Mouse (Mus musculus): Measurements from ENCODE around the gene Scin. TPM values are rescaled to one million over a fixed set of nuclear protein-coding genes. Genes with fewer than 3 reads are reported as not detected.

Gene Scin
- polyA plus RNA-seq, 1 experiment from 2014 or later, result 0.43 TPM

GRCm38 (mm10) chr12:40104750-40105149 lies 29.3 kb downstream of the Scin start:
- Histone ChIP-seq H3K4me1 (no peaks in the 10 kb centered on the region), H3K36me3 (no peaks in the 10 kb centered on the region), H3K4me3 (no peak overlapping the region), H3K9me3 (replicated peaks) (no peaks in the 10 kb centered on the region), H3K4me2 (no peak overlapping the region), H3K27ac (no peak overlapping the region), H3K27me3 (replicated peaks) (no peaks in the 10 kb centered on the region), H3K9ac (no peak overlapping the region)
- WGBS (ENCODE audit: insufficient replicate concordance), result 15% methylated on average over 2 of the region's 2 CpGs
- ATAC-seq, result no peak

- Histone ChIP-seq H3K4me2 (no peak overlapping the region), H3K36me3 (no peaks in the 10 kb centered on the region), H3K4me1 (no peaks in the 10 kb centered on the region), H3K27me3 (replicated peaks) (no peaks in the 10 kb centered on the region), H3K9me3 (replicated peaks) (no peaks in the 10 kb centered on the region), H3K4me3 (no peak overlapping the region), H3K9ac (no peak overlapping the region), H3K27ac (no peak overlapping the region)
- 86% methylated on average over 2 of the region's 2 CpGs for WGBS (ENCODE audit: insufficient replicate concordance)
- no peak for ATAC-seq
These were observed 31.7 kb downstream of the Scin start for GRCm38 (mm10) chr12:40102359-40102758.

DNA sequence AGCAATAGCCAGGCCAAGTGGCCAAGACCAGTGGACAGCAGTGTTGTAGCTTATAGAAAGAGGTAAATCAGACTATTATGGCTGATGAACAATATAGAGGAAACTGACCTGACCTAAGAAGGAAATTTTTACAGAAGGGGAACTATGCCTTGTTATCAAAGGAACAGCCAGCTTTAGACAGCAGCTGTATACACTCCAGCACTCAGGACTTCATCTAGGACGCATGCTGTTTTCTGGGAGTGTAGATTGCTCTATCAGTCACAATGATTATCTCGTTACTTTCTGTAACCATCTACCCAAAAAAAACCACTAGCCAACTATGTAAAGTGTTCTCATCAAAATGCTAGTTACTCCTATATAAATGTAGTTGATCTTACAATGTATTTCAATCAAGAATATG lies 34.6 kb downstream of the Scin start:
- no peak overlapping the region for H3K9ac ChIP-seq
- 40% methylated on average over 2 of the region's 2 CpGs for WGBS (ENCODE audit: insufficient replicate concordance)
- ATAC-seq, result no peak

DNA sequence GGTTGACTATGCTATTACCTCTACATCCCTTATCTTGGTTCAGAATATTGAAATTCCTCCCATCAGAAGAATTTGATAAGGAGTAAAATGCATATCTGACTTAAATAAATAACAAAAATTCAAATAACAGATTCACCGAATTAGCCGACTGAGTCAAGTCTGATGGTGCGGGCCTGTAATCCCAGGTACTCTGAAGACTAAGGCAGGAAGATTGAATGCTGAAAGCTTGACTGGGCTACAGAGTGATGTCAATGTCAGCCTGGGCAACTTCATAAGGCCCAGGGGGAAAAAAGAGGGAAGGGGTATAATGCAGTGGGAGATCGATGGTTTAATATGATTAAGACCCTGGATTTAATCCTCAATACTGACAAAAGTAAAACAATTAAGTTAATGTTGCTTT lies 36.6 kb downstream of the Scin start:
- WGBS (ENCODE audit: insufficient replicate concordance), result 83% methylated on average over 4 of the region's 4 CpGs
- no peak overlapping the region for H3K4me3 ChIP-seq

More for the DNA sequence above, 34.6 kb downstream of the Scin start:
- Histone ChIP-seq H3K9me3 (replicated peaks) (no peaks in the 10 kb centered on the region), H3K27ac (no peak overlapping the region), H3K4me2 (no peak overlapping the region), H3K4me3 (no peak overlapping the region), H3K4me1 (no peaks in the 10 kb centered on the region), H3K27me3 (replicated peaks) (no peaks in the 10 kb centered on the region), H3K36me3 (no peaks in the 10 kb centered on the region)

DNA sequence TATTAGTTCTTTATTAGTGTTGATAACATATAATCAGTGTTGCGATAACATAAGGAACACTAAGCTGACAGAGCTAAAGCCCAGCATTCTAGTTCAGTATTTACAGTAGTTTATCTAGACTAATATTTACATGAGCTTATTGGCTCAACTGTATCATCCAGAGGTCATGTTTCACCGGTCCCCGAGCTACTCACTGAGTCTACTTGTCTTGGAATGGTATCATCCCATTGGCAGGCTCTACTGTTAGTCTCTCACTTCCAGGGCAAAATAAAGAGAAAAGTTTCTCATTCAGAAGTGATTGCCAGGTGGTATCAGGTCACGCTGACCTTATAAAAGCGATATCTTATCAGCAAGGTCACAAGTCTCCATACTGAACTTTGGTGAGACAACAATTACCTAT lies 37.0 kb downstream of the Scin start:
- no peak for ATAC-seq
- Histone ChIP-seq H3K36me3 (no peaks in the 10 kb centered on the region), H3K4me2 (no peak overlapping the region), H3K4me3 (no peak overlapping the region), H3K27me3 (replicated peaks) (no peaks in the 10 kb centered on the region), H3K9ac (no peak overlapping the region), H3K4me1 (no peaks in the 10 kb centered on the region), H3K27ac (no peak overlapping the region), H3K9me3 (replicated peaks) (no peaks in the 10 kb centered on the region)
- WGBS (ENCODE audit: insufficient replicate concordance), result 69% methylated on average over 5 of the region's 5 CpGs

More for the DNA sequence above, 36.6 kb downstream of the Scin start:
- Histone ChIP-seq H3K9ac (no peak overlapping the region), H3K4me2 (no peak overlapping the region), H3K27me3 (replicated peaks) (no peaks in the 10 kb centered on the region), H3K9me3 (replicated peaks) (no peaks in the 10 kb centered on the region), H3K27ac (no peak overlapping the region), H3K4me1 (no peaks in the 10 kb centered on the region), H3K36me3 (no peaks in the 10 kb centered on the region)
- no peak for ATAC-seq

GRCm38 (mm10) chr12:40096453-40096852 lies 37.6 kb downstream of the Scin start:
- no peak overlapping the region for H3K4me2 ChIP-seq
- no peak overlapping the region for H3K4me3 ChIP-seq
- H3K27me3 ChIP-seq (replicated peaks), result no peaks in the 10 kb centered on the region
- 63% methylated on average over 3 of the region's 3 CpGs for WGBS (ENCODE audit: insufficient replicate concordance)
- H3K9me3 ChIP-seq (replicated peaks), result no peaks in the 10 kb centered on the region
- no peak overlapping the region for H3K27ac ChIP-seq
- H3K9ac ChIP-seq, result no peak overlapping the region
- no peaks in the 10 kb centered on the region for H3K4me1 ChIP-seq
- no peaks in the 10 kb centered on the region for H3K36me3 ChIP-seq
- ATAC-seq, result no peak

GRCm38 (mm10) chr12:40090017-40090416 lies 44.0 kb downstream of the Scin start:
- H3K27me3 ChIP-seq (replicated peaks), result no peaks in the 10 kb centered on the region

DNA sequence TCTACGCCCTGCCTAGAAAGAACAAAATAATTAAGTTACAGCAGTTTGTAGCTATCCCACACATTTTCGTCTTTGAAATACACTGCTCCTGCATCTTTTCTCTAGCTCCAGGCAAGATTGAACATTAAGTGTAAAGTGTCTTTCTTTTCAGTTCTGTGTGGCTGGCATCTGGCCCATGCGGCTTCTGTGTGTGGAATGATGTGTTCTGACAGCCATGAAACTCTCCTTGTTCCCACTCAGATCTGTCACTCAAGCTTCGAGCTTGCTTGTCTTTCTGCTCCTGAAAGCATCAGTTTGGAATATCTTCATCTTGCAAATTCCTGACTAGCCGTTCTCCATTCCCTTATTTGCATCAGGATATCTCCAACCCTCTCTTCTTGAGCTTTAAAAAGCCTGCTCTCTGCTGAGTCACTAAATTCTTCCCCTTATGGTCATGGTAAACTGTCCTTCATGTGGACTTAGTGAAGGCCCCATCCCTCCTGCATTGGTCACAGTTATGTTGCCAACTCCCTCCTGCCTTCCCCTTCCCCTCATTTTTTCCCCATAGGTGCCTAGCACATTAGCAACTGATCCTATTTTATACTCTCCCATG lies 48.2 kb downstream of the Scin start:
- no peak overlapping the region for H3K4me3 ChIP-seq
- H3K27ac ChIP-seq, result no peak overlapping the region
- H3K27me3 ChIP-seq (replicated peaks), result no peaks in the 10 kb centered on the region
- no peaks in the 10 kb centered on the region for H3K4me1 ChIP-seq
- H3K9me3 ChIP-seq (replicated peaks), result no peaks in the 10 kb centered on the region
- H3K9ac ChIP-seq, result no peak overlapping the region
- H3K36me3 ChIP-seq, result no peaks in the 10 kb centered on the region
- no peak overlapping the region for H3K4me2 ChIP-seq
- no peak for ATAC-seq
- 62% methylated on average over 5 of the region's 5 CpGs for WGBS (ENCODE audit: insufficient replicate concordance)

More at GRCm38 (mm10) chr12:40090017-40090416, 44.0 kb downstream of the Scin start:
- no peak overlapping the region for H3K9ac ChIP-seq
- no peak overlapping the region for H3K4me2 ChIP-seq
- no peaks in the 10 kb centered on the region for H3K4me1 ChIP-seq
- H3K27ac ChIP-seq, result no peak overlapping the region
- no peaks in the 10 kb centered on the region for H3K9me3 ChIP-seq (replicated peaks)
- no peak overlapping the region for H3K4me3 ChIP-seq
- ATAC-seq, result no peak
- WGBS (ENCODE audit: insufficient replicate concordance), result 34% methylated on average over 3 of the region's 3 CpGs
- H3K36me3 ChIP-seq, result no peaks in the 10 kb centered on the region

GRCm38 (mm10) chr12:40082453-40083238 lies 51.4 kb downstream of the Scin start:
- no peak for ATAC-seq
- 25% methylated on average over 5 of the region's 6 CpGs for WGBS (ENCODE audit: insufficient replicate concordance)
- no peak overlapping the region for H3K4me2 ChIP-seq
- no peaks in the 10 kb centered on the region for H3K4me1 ChIP-seq
- H3K27ac ChIP-seq, result no peak overlapping the region
- no peaks in the 10 kb centered on the region for H3K27me3 ChIP-seq (replicated peaks)
- no peaks in the 10 kb centered on the region for H3K9me3 ChIP-seq (replicated peaks)
- H3K9ac ChIP-seq, result no peak overlapping the region
- H3K36me3 ChIP-seq, result no peaks in the 10 kb centered on the region
- H3K4me3 ChIP-seq, result no peak overlapping the region

DNA sequence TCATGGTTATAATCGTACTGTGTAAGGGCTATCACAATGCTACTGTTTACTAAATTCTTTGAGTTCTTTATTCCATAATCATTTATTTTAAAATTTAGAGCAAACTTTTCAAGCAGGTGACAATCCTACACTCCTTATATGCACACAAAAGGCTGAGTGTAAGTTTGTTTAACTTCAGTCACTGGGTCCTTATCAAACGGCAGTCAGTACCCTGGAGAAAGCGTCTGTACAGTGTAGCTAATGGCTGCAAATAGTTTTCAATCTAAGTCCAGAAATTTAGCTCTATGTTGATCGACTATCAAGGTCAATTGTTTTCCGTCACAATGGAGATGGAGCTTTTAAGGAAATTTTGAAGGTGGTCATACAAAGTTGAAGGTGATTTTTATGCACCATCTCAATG lies 52.0 kb downstream of the Scin start:
- no peak overlapping the region for H3K4me2 ChIP-seq
- H3K36me3 ChIP-seq, result no peaks in the 10 kb centered on the region
- H3K27me3 ChIP-seq (replicated peaks), result no peaks in the 10 kb centered on the region
- no peak for ATAC-seq
- H3K9ac ChIP-seq, result no peak overlapping the region
- no peak overlapping the region for H3K27ac ChIP-seq
- no peak overlapping the region for H3K4me3 ChIP-seq
- no peaks in the 10 kb centered on the region for H3K9me3 ChIP-seq (replicated peaks)
- H3K4me1 ChIP-seq, result no peaks in the 10 kb centered on the region
- WGBS (ENCODE audit: insufficient replicate concordance), result 53% methylated on average over 5 of the region's 5 CpGs

GRCm38 (mm10) chr12:40073660-40074059 lies 60.4 kb downstream of the Scin start:
- Histone ChIP-seq H3K9me3 (replicated peaks) (no peaks in the 10 kb centered on the region), H3K4me3 (no peak overlapping the region)

GRCm38 (mm10) chr12:40047024-40047423 lies 87.0 kb downstream of the Scin start:
- no peak overlapping the region for H3K4me2 ChIP-seq
- no peak overlapping the region for H3K27ac ChIP-seq
- no peak overlapping the region for H3K4me3 ChIP-seq
- no peaks in the 10 kb centered on the region for H3K4me1 ChIP-seq
- H3K9me3 ChIP-seq (replicated peaks), result no peaks in the 10 kb centered on the region
- H3K27me3 ChIP-seq (replicated peaks), result no peaks in the 10 kb centered on the region
- no peaks in the 10 kb centered on the region for H3K36me3 ChIP-seq
- no peak for ATAC-seq
- no peak overlapping the region for H3K9ac ChIP-seq
- WGBS (ENCODE audit: insufficient replicate concordance), result 42% methylated on average over 1 of the region's 1 CpGs

More at GRCm38 (mm10) chr12:40073660-40074059, 60.4 kb downstream of the Scin start:
- ATAC-seq, result no peak
- H3K4me2 ChIP-seq, result no peak overlapping the region
- no peak overlapping the region for H3K9ac ChIP-seq
- H3K27me3 ChIP-seq (replicated peaks), result no peaks in the 10 kb centered on the region
- no peak overlapping the region for H3K27ac ChIP-seq
- no peaks in the 10 kb centered on the region for H3K4me1 ChIP-seq
- 57% methylated on average over 5 of the region's 5 CpGs for WGBS (ENCODE audit: insufficient replicate concordance)
- H3K36me3 ChIP-seq, result no peaks in the 10 kb centered on the region
